In the genomic region with DNA sequence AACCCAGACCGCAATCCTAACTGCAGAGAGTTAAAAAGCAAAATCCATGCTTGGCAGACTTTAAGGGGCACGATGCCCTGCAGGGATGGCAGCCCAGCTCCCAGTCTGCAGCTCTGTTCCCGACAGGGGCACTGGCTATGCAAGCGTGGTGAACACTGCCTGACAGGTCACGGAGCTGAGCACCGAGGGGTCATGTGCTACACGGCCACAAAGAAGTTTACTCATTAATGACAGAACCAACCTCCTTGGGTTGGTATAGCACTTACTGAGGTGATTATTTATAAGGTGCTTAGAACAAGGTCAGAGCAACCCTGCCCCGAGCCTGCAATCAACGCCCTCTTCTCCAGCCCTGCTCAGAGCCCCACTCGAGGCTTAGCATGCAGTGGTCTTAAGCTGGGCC, we compare ENCODE assay signal across 24 mouse cellular contexts. TPM values are rescaled to one million over a fixed set of nuclear protein-coding genes. Genes with fewer than 3 reads are reported as not detected.
DNase-seq lines count a peak whose midpoint lies in the region; ATAC-seq and TF ChIP-seq lines count a peak whose summit lies in the region.
"Had no signal": no experiment of that assay in that cellular context is flagged by ENCODE, and none has a peak within 500 bp of the region (broad histone marks: within the 10 kb centered on the region; RNA-seq: fewer than 3 reads in every experiment).

No protein-coding gene starts in this region.

- in situ Hi-C loops in Patski (cut with MboI; ENCODE audit: low pct_unique_long_range_greater_than_20kb): no loop called here

- no peak overlapping the region for H3K4me3 ChIP-seq in heart, embryonic 14.5 days (ENCODE audit: control insufficient read depth in 1 of 2, insufficient read depth in 1 of 2, low read depth in 1 of 2, low read length in 2 of 2)
- no peak overlapping the region for H3K4me3 ChIP-seq in heart, embryonic 12.5 days
- H3K4me3 ChIP-seq: embryonic facial prominence, embryonic 13.5 days; heart, embryonic 10.5 days; hindbrain, embryonic 10.5 days; layer of hippocampus, adult 2 months; liver, embryonic 12.5 days; megakaryocyte, embryonic 14.5 days; midbrain, embryonic 15.5 days; myocyte; stomach, embryonic 15.5 days had no signal

- POLR2A ChIA-PET in Patski (lab: Charles Lee): no interaction called here

- CTCF ChIA-PET in Patski (lab: Charles Lee): interaction anchor here (1.0 to 1.3 kb wide), 2 partner anchors 21 to 28 kb away, joined by 3 to 5 read pairs; no protein-coding TSS in a partner anchor

- peaks cover 16% of the 10 kb centered on the region; the same call in 1 of the 2 replicates for H3K36me3 ChIP-seq in heart, embryonic 14.5 days (ENCODE audit: control insufficient read depth, insufficient read depth, low read length)
- H3K36me3 ChIP-seq in heart, embryonic 12.5 days: peaks cover 4% of the 10 kb centered on the region; the same call in 1 of the 2 replicates
- H3K36me3 ChIP-seq: embryonic facial prominence, embryonic 13.5 days; liver, embryonic 12.5 days; midbrain, embryonic 15.5 days; stomach, embryonic 15.5 days had no signal

- no peaks in the 10 kb centered on the region for H3K27me3 ChIP-seq in heart, embryonic 14.5 days (ENCODE audit: control insufficient read depth, insufficient read depth, low read length)
- peaks cover 17% of the 10 kb centered on the region for H3K27me3 ChIP-seq in heart, embryonic 12.5 days (replicated peaks)
- no peaks in the 10 kb centered on the region for H3K27me3 ChIP-seq in Patski
- H3K27me3 ChIP-seq: CH12.LX; embryonic facial prominence, embryonic 13.5 days; stomach, embryonic 15.5 days had no signal

- WGBS in heart, embryonic 14.5 days: 54% methylated on average over 10 of the region's 10 CpGs
- WGBS in heart, embryonic 12.5 days: 63% methylated on average over 10 of the region's 10 CpGs

- DNase-seq in Patski (ENCODE audit: low read depth, low spot score): peak; percentile 24
- peak; percentile 85 to 89 for DNase-seq in kidney, adult 8-10 months
- peak; percentile 86 for DNase-seq in kidney, postnatal 14 days
- no peak for DNase-seq in adrenal gland, postnatal 25 days
- DNase-seq in frontal cortex, postnatal 36 days (ENCODE audit: low spot score in 2 of 2): no peak
- DNase-seq: cerebellum, adult 2 months; forebrain, postnatal 0 days; lung, adult 2 months; right cerebral cortex, postnatal 25 days; thymus, adult 2 months had no signal

- peaks cover 20 to 22% of the 10 kb centered on the region in 2 experiments for H3K4me1 ChIP-seq in heart, embryonic 14.5 days (ENCODE audit: control insufficient read depth in 2 of 2, insufficient read depth in 2 of 2, low read length in 2 of 2)
- peaks cover 37% of the 10 kb centered on the region for H3K4me1 ChIP-seq in heart, embryonic 12.5 days (replicated peaks)
- H3K4me1 ChIP-seq: liver, embryonic 12.5 days; midbrain, embryonic 15.5 days had no signal

- no peak overlapping the region for H3K27ac ChIP-seq in heart, embryonic 14.5 days (replicated peaks in 1 of 2; ENCODE audit: control insufficient read depth in 1 of 2, insufficient read depth in 1 of 2, low read depth in 2 of 2, low read length in 2 of 2)
- no peak overlapping the region for H3K27ac ChIP-seq in heart, embryonic 12.5 days (ENCODE audit: poor library complexity, severe bottlenecking)
- H3K27ac ChIP-seq: embryonic facial prominence, embryonic 13.5 days; heart, embryonic 10.5 days; hindbrain, embryonic 10.5 days; layer of hippocampus, adult 2 months; liver, embryonic 12.5 days; midbrain, embryonic 15.5 days had no signal

- H3K9ac ChIP-seq in heart, embryonic 14.5 days (ENCODE audit: low read length): no peak overlapping the region
- H3K9ac ChIP-seq in heart, embryonic 12.5 days: no peak overlapping the region
- H3K9ac ChIP-seq: embryonic facial prominence, embryonic 13.5 days; forebrain, postnatal 0 days; liver, embryonic 12.5 days; midbrain, embryonic 15.5 days; stomach, embryonic 15.5 days had no signal

- ATAC-seq in heart, embryonic 14.5 days (ENCODE audit: insufficient number of reproducible peaks, insufficient read depth, low FRiP score, low read depth): no peak
- ATAC-seq in heart, embryonic 12.5 days (ENCODE audit: insufficient number of reproducible peaks, low FRiP score): no peak
- peak; percentile 53 for ATAC-seq in Patski
- ATAC-seq: forebrain, postnatal 0 days; inflammation-experienced regulatory T-cells, adult 6 months; liver, embryonic 12.5 days; midbrain, embryonic 15.5 days had no signal

- no peaks in the 10 kb centered on the region for H3K9me3 ChIP-seq in heart, embryonic 14.5 days (ENCODE audit: control insufficient read depth, low read length)
- H3K9me3 ChIP-seq in heart, embryonic 12.5 days (replicated peaks): no peaks in the 10 kb centered on the region
- H3K9me3 ChIP-seq: embryonic facial prominence, embryonic 13.5 days; heart, embryonic 10.5 days; hindbrain, embryonic 10.5 days; liver, embryonic 12.5 days; megakaryocyte, embryonic 14.5 days; midbrain, embryonic 15.5 days; stomach, embryonic 15.5 days had no signal

- H3K4me2 ChIP-seq in heart, embryonic 14.5 days (ENCODE audit: low read length): 0 out of 2 replicates have a peak overlapping the region, but pooled peaks have one; percentile 6
- H3K4me2 ChIP-seq in heart, embryonic 12.5 days: no peak overlapping the region
- H3K4me2 ChIP-seq: embryonic facial prominence, embryonic 13.5 days; liver, embryonic 12.5 days; midbrain, embryonic 15.5 days; stomach, embryonic 15.5 days had no signal

- TF ChIP-seq CTCF in Patski (IDR thresholded peaks at IDR 0.05): no peak

RNA-seq across cellular contexts. Expression of gene Ntn1, which starts 27.5 kb away (rescaled TPM):
- 10.6 and 11.5 TPM in 2 replicates for polyA plus RNA-seq in heart, embryonic 14.5 days (2014; fragmentation: Nextera tagmentation; extraction: Ambion mirVana)
- polyA plus RNA-seq in heart, embryonic 12.5 days (2016; fragmentation: Nextera tagmentation; extraction: Ambion mirVana): 38.6 and 41.9 TPM in 2 replicates
- 67.1 TPM for polyA plus RNA-seq in Patski (2021)
- 5.5 and 6.4 TPM in 2 replicates for total RNA-seq in adrenal gland, postnatal 25 days (2021)
- total RNA-seq: MEL had no signal

RNA-seq across cellular contexts. Expression of gene Pik3r5, which starts 58.8 kb away (rescaled TPM):
- 0.65 and 1.0 TPM in 2 replicates for polyA plus RNA-seq in heart, embryonic 14.5 days (2014; fragmentation: Nextera tagmentation; extraction: Ambion mirVana)
- polyA plus RNA-seq in heart, embryonic 12.5 days (2016; fragmentation: Nextera tagmentation; extraction: Ambion mirVana): 0.14 and 0.21 TPM in 2 replicates
- polyA plus RNA-seq in Patski (2021): 5.7 TPM
- total RNA-seq in adrenal gland, postnatal 25 days (2021): 0.94 and 1.3 TPM in 2 replicates

Comparison
In these comparisons a context has a peak if more than half of its experiments do, and no peak if none do; other contexts are left out.
1. DNase-seq: peak in Patski (single experiment), kidney, adult 8-10 months (2 of 2) and kidney, postnatal 14 days (single experiment); none in adrenal gland, postnatal 25 days (single experiment) and frontal cortex, postnatal 36 days (0 of 2).